Mouse (Mus musculus) left cerebral cortex, postnatal 36 days (tissue): ENCODE data around the gene Nrd1. TPM values are rescaled to one million over a fixed set of nuclear protein-coding genes. Genes with fewer than 3 reads are reported as not detected.
A peak's percentile ranks its signal among the peaks of the same experiment; 100 is the strongest.

Source experiments
- DNase-seq, 2 experiments: peaks; one replicate each; pipeline ENCODE4 v3.0.0; 2021 to 2022; ENCODE audit warnings: low spot score in 2 of 2, mixed read lengths in 1 of 2
- intact Hi-C: fragments of 180-260 bp; cut with DNase I; formaldehyde crosslinking; loops from one replicate; pipeline ENCODE4 v1.15.1; 2025
- total RNA-seq, 2 experiments: library from RNA; stranded (reverse); gene quantifications; 2 replicates each; pipeline ENCODE4 v1.2.3; 2021

Gene Nrd1
- total RNA-seq: 100 to 1,000 TPM; 105 to 139 TPM

- intact Hi-C loops: no loop called here
- peak; percentile 99 to 100 for DNase-seq
These were observed at the start of gene Nrd1 for GRCm38 (mm10) chr4:108999999-109000950. Nrd1 (plus strand) TSS chr4:109000655.

GRCm38 (mm10) chr4:108951663-108952062, 48.8 kb upstream of the Nrd1 start:
- intact Hi-C loops: no loop called here
- DNase-seq: no peak

- intact Hi-C loops: no loop called here
- DNase-seq: no peak
These were observed 40.8 kb upstream of the Nrd1 start for GRCm38 (mm10) chr4:108959696-108960095.

GRCm38 (mm10) chr4:108960619-108961460, 39.6 kb upstream of the Nrd1 start:
- no peak for DNase-seq
- intact Hi-C loops: no loop called here

GRCm38 (mm10) chr4:108963017-108963416, 37.4 kb upstream of the Nrd1 start:
- DNase-seq: no peak
- intact Hi-C loops: no loop called here

- intact Hi-C loops: no loop called here
- DNase-seq: no peak
These were observed 30.9 kb upstream of the Nrd1 start for GRCm38 (mm10) chr4:108969517-108969916.

GRCm38 (mm10) chr4:108971054-108971453, 29.4 kb upstream of the Nrd1 start:
- no peak for DNase-seq
- intact Hi-C loops: no loop called here

- DNase-seq: peak; percentile 35 to 46
- intact Hi-C loops: loop anchor here (1.0 kb wide), 1 partner anchor 106 kb away; no protein-coding TSS in a partner anchor
These were observed 23.9 kb upstream of the Nrd1 start for GRCm38 (mm10) chr4:108976458-108977071.

GRCm38 (mm10) chr4:108986833-108987472, 13.5 kb upstream of the Nrd1 start:
- DNase-seq: no peak
- intact Hi-C loops: no loop called here

- no peak for DNase-seq
- intact Hi-C loops: no loop called here
These were observed 13.0 kb upstream of the Nrd1 start for GRCm38 (mm10) chr4:108987473-108987842.

- intact Hi-C loops: no loop called here
- no peak for DNase-seq
These were observed 11.0 kb upstream of the Nrd1 start for GRCm38 (mm10) chr4:108989430-108989829.

GRCm38 (mm10) chr4:108990032-108990431, 10.4 kb upstream of the Nrd1 start:
- DNase-seq: no peak
- intact Hi-C loops: no loop called here

GRCm38 (mm10) chr4:108990571-108990970, 9.9 kb upstream of the Nrd1 start:
- DNase-seq: no peak
- intact Hi-C loops: no loop called here

- intact Hi-C loops: no loop called here
- DNase-seq: no peak
These were observed 8.6 kb upstream of the Nrd1 start for GRCm38 (mm10) chr4:108991811-108992210.

- intact Hi-C loops: no loop called here
- DNase-seq: no peak
These were observed 7.5 kb upstream of the Nrd1 start for GRCm38 (mm10) chr4:108992978-108993377.

GRCm38 (mm10) chr4:109000961-109001360, 506 bp downstream of the Nrd1 start:
- intact Hi-C loops: no loop called here
- DNase-seq: no peak

- intact Hi-C loops: no loop called here
- no peak for DNase-seq
These were observed 7.6 kb downstream of the Nrd1 start for GRCm38 (mm10) chr4:109008046-109008445.

GRCm38 (mm10) chr4:109014091-109014490, 13.6 kb downstream of the Nrd1 start:
- no peak for DNase-seq
- intact Hi-C loops: no loop called here

GRCm38 (mm10) chr4:109017441-109017840, 17.0 kb downstream of the Nrd1 start:
- DNase-seq: no peak

GRCm38 (mm10) chr4:109019301-109019700, 18.8 kb downstream of the Nrd1 start:
- intact Hi-C loops: no loop called here
- no peak for DNase-seq

More at GRCm38 (mm10) chr4:109017441-109017840, 17.0 kb downstream of the Nrd1 start:
- intact Hi-C loops: no loop called here
